In genomic region chr12:119411982-119412381, GRCm38 (mm10) we compare ENCODE assay signal across 11 mouse cellular contexts.
"Had no signal": no experiment of that assay in that cellular context is flagged by ENCODE, and none has a peak within 500 bp of the region (broad histone marks: within the 10 kb centered on the region; RNA-seq: fewer than 3 reads in every experiment).

No protein-coding gene starts in this region.

- H3K27ac ChIP-seq: intestine, embryonic 15.5 days; layer of hippocampus, adult 2 months; lung, embryonic 15.5 days; midbrain, embryonic 10.5 days; neural tube, embryonic 12.5 days; stomach, postnatal 0 days had no signal

- H3K4me1 ChIP-seq: intestine, embryonic 15.5 days; lung, embryonic 15.5 days; midbrain, embryonic 10.5 days; neural tube, embryonic 12.5 days had no signal

- H3K27me3 ChIP-seq: intestine, embryonic 15.5 days; lung, embryonic 15.5 days; neural tube, embryonic 12.5 days had no signal

- H3K36me3 ChIP-seq: intestine, embryonic 15.5 days; lung, embryonic 15.5 days; midbrain, embryonic 10.5 days; neural tube, embryonic 12.5 days had no signal

- H3K9me3 ChIP-seq: intestine, embryonic 15.5 days; lung, embryonic 15.5 days; neural tube, embryonic 12.5 days had no signal

- DNase-seq: kidney, adult 18-20 months; kidney, postnatal 10 days; kidney, postnatal 4 days; midbrain, embryonic 14.5 days; thymus, postnatal 4 days had no signal

- H3K4me3 ChIP-seq: intestine, embryonic 15.5 days; layer of hippocampus, adult 2 months; lung, embryonic 15.5 days; midbrain, embryonic 10.5 days; neural tube, embryonic 12.5 days had no signal

- H3K9ac ChIP-seq: intestine, embryonic 15.5 days; lung, embryonic 15.5 days; neural tube, embryonic 12.5 days had no signal

- H3K4me2 ChIP-seq: intestine, embryonic 15.5 days; lung, embryonic 15.5 days; neural tube, embryonic 12.5 days had no signal

- ATAC-seq: intestine, embryonic 15.5 days had no signal
